Mouse (Mus musculus) embryonic facial prominence, embryonic 11.5 days (tissue): ENCODE results near the gene Epb41l1. TPM values are rescaled to one million over a fixed set of nuclear protein-coding genes. Genes with fewer than 3 reads are reported as not detected.

Experiments
- ATAC-seq: fragments of 200-750 bp; cut with Nextera tagmentation; replicated peaks from 2 replicates; pipeline ENCODE4 v1.8.0; 2017; ENCODE audit warnings: low read depth; ENCODE audit not compliant: insufficient number of reproducible peaks, low FRiP score, low TSS enrichment
- DNase-seq: peaks from one replicate; pipeline ENCODE4 v3.0.0-alpha.2; 2015; ENCODE audit warnings: low spot score
- H3K27ac ChIP-seq: fragments of 300-500 bp; sonication (generic); replicated peaks from 2 replicates; pipeline ENCODE4 v1.5.1; 2014; ENCODE audit warnings: mild to moderate bottlenecking, low read depth, low read length, control low read depth
- H3K27me3 ChIP-seq: fragments of 300-500 bp; sonication (generic); 2 replicates; pipeline ENCODE4 v1.6.1; 2014; ENCODE audit warnings: mild to moderate bottlenecking, low read length, moderate library complexity, mixed read lengths; ENCODE audit not compliant: control insufficient read depth, insufficient read depth
- H3K36me3 ChIP-seq: fragments of 300-500 bp; sonication (generic); replicated peaks from 2 replicates; pipeline ENCODE4 v1.6.1; 2014; ENCODE audit warnings: low read depth, mild to moderate bottlenecking, low read length, moderate library complexity, mixed read lengths; ENCODE audit not compliant: control insufficient read depth, insufficient read depth
- H3K4me1 ChIP-seq: fragments of 300-500 bp; sonication (generic); 2 replicates; pipeline ENCODE4 v1.6.1; 2014; ENCODE audit warnings: low read length, mixed read lengths; ENCODE audit not compliant: control insufficient read depth, insufficient read depth
- H3K4me2 ChIP-seq: fragments of 300-500 bp; sonication (generic); 2 replicates; pipeline ENCODE4 v1.6.1; 2014; ENCODE audit warnings: low read depth, mild to moderate bottlenecking, control low read depth, low read length, moderate library complexity
- H3K4me3 ChIP-seq: fragments of 300-500 bp; sonication (generic); 2 replicates; pipeline ENCODE4 v1.5.1; 2014; ENCODE audit warnings: low read depth, low read length, control low read depth
- H3K9ac ChIP-seq: fragments of 300-500 bp; sonication (generic); replicated peaks from 2 replicates; pipeline ENCODE4 v1.6.1; 2014; ENCODE audit warnings: mild to moderate bottlenecking, control low read depth, low read length
- H3K9me3 ChIP-seq: fragments of 300-500 bp; sonication (generic); replicated peaks from 2 replicates; pipeline ENCODE4 v1.6.1; 2016; ENCODE audit warnings: mild to moderate bottlenecking, low read length, inconsistent platforms, mixed read lengths; ENCODE audit not compliant: control insufficient read depth
- WGBS: fragments of 180-500 bp; shearing (Covaris S2); extraction: QIAGEN DNeasy Blood & Tissue Kit; methylation state at CpG from one replicate; pipeline ENCODE4 v1.1.7; 2014; 5-methylcytosine and 5-hydroxymethylcytosine counted together
- polyA plus RNA-seq: library from polyadenylated mRNA; unstranded; fragments of >200 nt; fragmentation: Nextera tagmentation; extraction: Ambion mirVana; gene quantifications from 2 replicates; pipeline ENCODE4 v1.2.1, GENCODE M21; 2014

Gene Epb41l1
- polyA plus RNA-seq, 1 experiment from 2014 or later, result 3.3 TPM

GRCm38 (mm10) chr2:156482764-156483163, 62.1 kb downstream of the Epb41l1 start:
- no peak overlapping the region for H3K4me3 ChIP-seq
- H3K9ac ChIP-seq, result no peak overlapping the region
- no peaks in the 10 kb centered on the region for H3K9me3 ChIP-seq
- no peaks in the 10 kb centered on the region for H3K27me3 ChIP-seq
- DNase-seq (no peak), ATAC-seq (no peak)
- no peaks in the 10 kb centered on the region for H3K4me1 ChIP-seq
- WGBS, result 87% methylated on average over 3 of the region's 3 CpGs
- no peak overlapping the region for H3K27ac ChIP-seq
- no peaks in the 10 kb centered on the region for H3K36me3 ChIP-seq
- H3K4me2 ChIP-seq, result no peak overlapping the region

- Histone ChIP-seq H3K27me3 (no peaks in the 10 kb centered on the region), H3K4me2 (no peak overlapping the region), H3K9me3 (no peaks in the 10 kb centered on the region), H3K4me3 (no peak overlapping the region), H3K9ac (no peak overlapping the region), H3K27ac (no peak overlapping the region), H3K36me3 (no peaks in the 10 kb centered on the region), H3K4me1 (no peaks in the 10 kb centered on the region)
- ATAC-seq (no peak), DNase-seq (no peak)
- WGBS, result 88% methylated on average over 7 of the region's 7 CpGs
Observed at GRCm38 (mm10) chr2:156483204-156483603, 62.5 kb downstream of the Epb41l1 start.

GRCm38 (mm10) chr2:156486086-156486751, 65.5 kb downstream of the Epb41l1 start:
- Histone ChIP-seq H3K4me2 (no peak overlapping the region), H3K9ac (no peak overlapping the region), H3K27me3 (no peaks in the 10 kb centered on the region), H3K4me1 (no peaks in the 10 kb centered on the region), H3K27ac (no peak overlapping the region), H3K9me3 (no peaks in the 10 kb centered on the region), H3K4me3 (no peak overlapping the region), H3K36me3 (no peaks in the 10 kb centered on the region)
- 91% methylated on average over 12 of the region's 12 CpGs for WGBS
- ATAC-seq (no peak), DNase-seq (no peak)

GRCm38 (mm10) chr2:156487589-156488160, 67.0 kb downstream of the Epb41l1 start:
- DNase-seq, result no peak
- no peak overlapping the region for H3K27ac ChIP-seq
- H3K4me2 ChIP-seq, result no peak overlapping the region
- no peaks in the 10 kb centered on the region for H3K4me1 ChIP-seq
- H3K9ac ChIP-seq, result no peak overlapping the region
- H3K9me3 ChIP-seq, result no peaks in the 10 kb centered on the region
- WGBS, result 64% methylated on average over 10 of the region's 10 CpGs
- no peak overlapping the region for H3K4me3 ChIP-seq
- H3K27me3 ChIP-seq, result no peaks in the 10 kb centered on the region
- no peak for ATAC-seq
- H3K36me3 ChIP-seq, result no peaks in the 10 kb centered on the region

- 74% methylated on average over 8 of the region's 8 CpGs for WGBS
- ATAC-seq (no peak), DNase-seq (no peak)
- no peak overlapping the region for H3K4me3 ChIP-seq
- no peak overlapping the region for H3K27ac ChIP-seq
- no peak overlapping the region for H3K4me2 ChIP-seq
- H3K9ac ChIP-seq, result no peak overlapping the region
- no peaks in the 10 kb centered on the region for H3K36me3 ChIP-seq
- no peaks in the 10 kb centered on the region for H3K9me3 ChIP-seq
- H3K27me3 ChIP-seq, result no peaks in the 10 kb centered on the region
- H3K4me1 ChIP-seq, result no peaks in the 10 kb centered on the region
Observed at GRCm38 (mm10) chr2:156488166-156488814, 67.6 kb downstream of the Epb41l1 start.

- H3K27ac ChIP-seq, result no peak overlapping the region
- H3K4me2 ChIP-seq, result no peak overlapping the region
- H3K4me1 ChIP-seq, result 0 out of 2 replicates have a peak, but pooled peaks cover 3% of the 10 kb centered on the region
- no peak for DNase-seq
- no peaks in the 10 kb centered on the region for H3K36me3 ChIP-seq
- no peaks in the 10 kb centered on the region for H3K27me3 ChIP-seq
- H3K9ac ChIP-seq, result no peak overlapping the region
- no peak for ATAC-seq
- H3K9me3 ChIP-seq, result no peaks in the 10 kb centered on the region
- H3K4me3 ChIP-seq, result no peak overlapping the region
- 77% methylated on average over 11 of the region's 11 CpGs for WGBS
Observed at GRCm38 (mm10) chr2:156490176-156490575, 69.5 kb downstream of the Epb41l1 start.

- Histone ChIP-seq H3K27ac (no peak overlapping the region), H3K9me3 (no peaks in the 10 kb centered on the region), H3K9ac (no peak overlapping the region), H3K36me3 (no peaks in the 10 kb centered on the region), H3K27me3 (no peaks in the 10 kb centered on the region), H3K4me2 (no peak overlapping the region), H3K4me3 (no peak overlapping the region), H3K4me1 (0 out of 2 replicates have a peak, but pooled peaks cover 3% of the 10 kb centered on the region)
- WGBS, result 74% methylated on average over 5 of the region's 5 CpGs
- ATAC-seq (no peak), DNase-seq (no peak)
Observed at GRCm38 (mm10) chr2:156491796-156492195, 71.1 kb downstream of the Epb41l1 start.

GRCm38 (mm10) chr2:156493766-156494165, 73.1 kb downstream of the Epb41l1 start:
- no peak overlapping the region for H3K4me2 ChIP-seq
- no peak overlapping the region for H3K4me3 ChIP-seq
- H3K9ac ChIP-seq, result no peak overlapping the region
- H3K27ac ChIP-seq, result no peak overlapping the region
- H3K27me3 ChIP-seq, result no peaks in the 10 kb centered on the region
- 34% methylated on average over 9 of the region's 9 CpGs for WGBS
- no peak; the same call in 1 of the 2 replicates for ATAC-seq
- DNase-seq, result no peak
- H3K36me3 ChIP-seq, result no peaks in the 10 kb centered on the region
- H3K4me1 ChIP-seq, result 0 out of 2 replicates have a peak, but pooled peaks cover 3% of the 10 kb centered on the region
- no peaks in the 10 kb centered on the region for H3K9me3 ChIP-seq
